Mouse (Mus musculus) megakaryocyte progenitor cell, adult 5-6 weeks (primary cell): ENCODE measurements around the gene Whamm. TPM values are rescaled to one million over a fixed set of nuclear protein-coding genes. Genes with fewer than 3 reads are reported as not detected.

Source experiments
- total RNA-seq, 2 experiments: library from RNA; stranded (forward) in 1 of 2; stranded (reverse) in 1 of 2; fragments of 157-497, 149-512 nt in 1 of 2; fragments of 200-1000 nt in 1 of 2; gene quantifications; 2 replicates each; pipeline versions ENCODE4 v1.2.3 to v1.2.4; 2015 to 2017

Whamm gene
- total RNA-seq, 2 experiments from 2014 or later: 12.3 to 18.6 TPM

Other genes starting within 250 kb of the Whamm start
- 3,688 and 3,886 TPM in 2 replicates for gene Rps17, start 226.0 kb upstream of the Whamm start, total RNA-seq (2015)
- gene Rps17, start 226.0 kb upstream of the Whamm start, total RNA-seq (2017): 3,921 and 4,474 TPM in 2 replicates
- gene Cpeb1, start 115.8 kb upstream of the Whamm start, total RNA-seq (2015): not detected in 2 replicates
- gene Cpeb1, start 115.8 kb upstream of the Whamm start, total RNA-seq (2017): not detected in 2 replicates
- gene Ap3b2, start 77.3 kb upstream of the Whamm start, total RNA-seq (2015): not detected in 2 replicates
- not detected in 2 replicates for gene Ap3b2, start 77.3 kb upstream of the Whamm start, total RNA-seq (2017)
- not detected in 2 replicates for gene BC048679, start 73.0 kb upstream of the Whamm start, total RNA-seq (2015)
- gene BC048679, start 73.0 kb upstream of the Whamm start, total RNA-seq (2017): not detected in 2 replicates
- 0.17 TPM in 1 of 2 replicates, not detected in the other for gene Fsd2, start 4.3 kb upstream of the Whamm start, total RNA-seq (2015)
- 0.04 and 0.27 TPM in 2 replicates for gene Fsd2, start 4.3 kb upstream of the Whamm start, total RNA-seq (2017)
- gene Homer2, start 136.3 kb downstream of the Whamm start, total RNA-seq (2015): 0.44 TPM in 2 replicates
- 0.71 and 0.74 TPM in 2 replicates for gene Homer2, start 136.3 kb downstream of the Whamm start, total RNA-seq (2017)
- gene Ramac, start 191.7 kb downstream of the Whamm start, total RNA-seq (2015): 92.8 and 94.7 TPM in 2 replicates
- gene Ramac, start 191.7 kb downstream of the Whamm start, total RNA-seq (2017): 75.0 and 79.8 TPM in 2 replicates
- 28.1 and 45.7 TPM in 2 replicates for gene 3110040N11Rik, start 218.2 kb downstream of the Whamm start, total RNA-seq (2015)
- 96.3 and 102 TPM in 2 replicates for gene 3110040N11Rik, start 218.2 kb downstream of the Whamm start, total RNA-seq (2017)